Mouse (Mus musculus): ENCODE data around the gene Amd1. TPM values are rescaled to one million over a fixed set of nuclear protein-coding genes. Genes with fewer than 3 reads are reported as not detected.

Amd1 gene
- total and polyA plus RNA-seq, 3 experiments: 81.2 to 102 TPM; not detected in 1

DNA sequence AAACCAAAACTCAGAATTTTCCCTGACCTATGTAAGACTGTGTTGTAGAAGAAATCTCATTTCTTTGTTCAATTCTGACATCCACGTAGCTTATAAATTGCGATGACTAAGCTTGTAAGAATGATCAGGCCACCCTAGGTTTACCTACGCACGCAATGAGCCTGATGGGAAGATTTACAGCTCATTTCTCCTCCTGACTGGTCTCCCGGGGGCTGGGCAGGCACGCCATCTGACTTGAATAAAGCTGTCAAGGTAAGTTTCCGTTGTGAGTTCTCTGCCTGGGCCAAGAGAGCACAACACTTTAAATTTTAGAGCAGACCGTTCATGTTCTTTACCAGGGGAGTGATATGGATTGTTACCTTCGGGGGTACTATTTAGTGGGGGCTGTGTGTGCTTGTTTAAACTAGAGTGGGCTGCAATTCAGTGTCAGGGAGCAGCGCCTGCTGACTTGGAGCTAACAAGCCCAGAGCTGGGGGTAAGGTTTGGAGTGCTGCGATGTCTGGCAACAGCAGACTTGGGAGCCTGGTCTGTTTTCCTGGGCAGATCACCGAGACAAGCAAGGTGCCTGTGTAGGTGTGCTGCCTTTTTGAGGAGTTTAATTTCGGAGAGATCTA is 37.5 kb upstream of the Amd1 start, which contains the start of gene Cdk19:
Cdk19 (plus strand) TSS at position 214 of the 614 bp plus-strand sequence.
- no peaks in the 10 kb centered on the region for H3K9me3 ChIP-seq (replicated peaks; ENCODE audit: insufficient read depth, low read length)
- H3K4me1 ChIP-seq (ENCODE audit: control insufficient read depth in 1 of 2, insufficient read depth in 2 of 2, low read length in 2 of 2): peaks cover 0 to 2% of the 10 kb centered on the region in 2 experiments; a peak in 1 of 4 replicates
- TF ChIP-seq UBTF (IDR thresholded peaks at IDR 0.05; ENCODE audit: borderline replicate concordance, insufficient read depth, low read depth, low read length) (no peak), ZC3H11A (IDR thresholded peaks at IDR 0.05; ENCODE audit: low read depth, low read length) (no peak), MXI1 (IDR thresholded peaks at IDR 0.05; ENCODE audit: low read depth, low read length) (no peak), MYB (IDR thresholded peaks at IDR 0.05; ENCODE audit: low read depth, low read length) (no peak), MYC (IDR thresholded peaks at IDR 0.05; ENCODE audit: low read depth, low read length) (no peak), ELF1 (IDR thresholded peaks at IDR 0.05; ENCODE audit: low read depth, low read length) (no peak)
- no peak within 1 kb of the TSS for H3K27ac ChIP-seq (ENCODE audit: control insufficient read depth, low read depth, low read length)
- H3K9ac ChIP-seq (ENCODE audit: control insufficient read depth, low read depth, low read length, poor library complexity, severe bottlenecking): no peak within 1 kb of the TSS
- H3K36me3 ChIP-seq (ENCODE audit: control insufficient read depth in 1 of 2, insufficient read depth in 2 of 2, low read length in 2 of 2): no peaks in the 10 kb centered on the region; a peak in 1 of 4 replicates
- H3K79me2 ChIP-seq (ENCODE audit: control insufficient read depth, insufficient read depth, low read length, poor library complexity): no peaks in the 10 kb centered on the region
- no peak for DNase-seq (ENCODE audit: low read depth, low spot score)
- no peak within 1 kb of the TSS for H3K4me3 ChIP-seq (ENCODE audit: control insufficient read depth in 1 of 2, insufficient read depth in 1 of 2, low read depth in 2 of 2, low read length in 2 of 2)
- H3K27me3 ChIP-seq (ENCODE audit: control insufficient read depth in 1 of 2, insufficient read depth in 2 of 2, low read length in 2 of 2): no peaks in the 10 kb centered on the region

DNA sequence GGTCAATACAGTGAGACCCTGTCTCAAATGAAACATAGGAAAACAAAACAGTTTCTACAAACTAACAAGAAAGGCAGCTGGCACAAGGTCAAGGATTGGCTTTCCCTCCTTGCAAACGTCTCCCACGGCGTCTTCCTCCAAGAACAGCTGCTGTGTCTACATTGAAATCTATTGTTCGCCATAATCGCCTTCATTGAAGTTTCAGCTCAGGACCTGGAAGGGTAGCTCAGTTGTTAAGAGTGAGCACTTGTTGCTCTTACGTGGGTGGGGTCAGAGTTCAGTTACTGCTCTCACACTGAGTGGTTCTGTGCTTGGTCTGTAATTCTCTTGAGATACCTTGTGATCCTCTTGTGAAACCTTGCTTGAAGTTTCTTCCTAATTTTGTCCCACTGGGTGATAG is 30.9 kb upstream of the Amd1 start:
- no peak overlapping the region for H3K4me3 ChIP-seq (ENCODE audit: control insufficient read depth in 1 of 2, insufficient read depth in 1 of 2, low read depth in 2 of 2, low read length in 2 of 2)
- no peaks in the 10 kb centered on the region for H3K79me2 ChIP-seq (ENCODE audit: control insufficient read depth, insufficient read depth, low read length, poor library complexity)
- no peak overlapping the region for H3K9ac ChIP-seq (ENCODE audit: control insufficient read depth, low read depth, low read length, poor library complexity, severe bottlenecking)
- no peak overlapping the region for H3K27ac ChIP-seq (ENCODE audit: control insufficient read depth, low read depth, low read length)
- no peaks in the 10 kb centered on the region for H3K9me3 ChIP-seq (replicated peaks; ENCODE audit: insufficient read depth, low read length)
- H3K36me3 ChIP-seq (ENCODE audit: control insufficient read depth in 1 of 2, insufficient read depth in 2 of 2, low read length in 2 of 2): peaks cover 0 to 5% of the 10 kb centered on the region in 2 experiments; a peak in 1 of 4 replicates
- DNase-seq (ENCODE audit: low read depth, low spot score): no peak
- H3K4me1 ChIP-seq (ENCODE audit: control insufficient read depth in 1 of 2, insufficient read depth in 2 of 2, low read length in 2 of 2): peaks cover 4 to 9% of the 10 kb centered on the region in 2 experiments
- TF ChIP-seq ELF1 (IDR thresholded peaks at IDR 0.05; ENCODE audit: low read depth, low read length) (no peak), USF2 (IDR thresholded peaks at IDR 0.05; ENCODE audit: borderline replicate concordance in 1 of 2, insufficient read depth in 1 of 2, low read depth in 1 of 2, low read length in 2 of 2) (no peak), ETS1 (IDR thresholded peaks at IDR 0.05; ENCODE audit: low read depth, low read length) (no peak), NELFE (IDR thresholded peaks at IDR 0.05; ENCODE audit: low read depth, low read length) (no peak), MAFK (IDR thresholded peaks at IDR 0.05; ENCODE audit: borderline replicate concordance, low read depth, low read length) (no peak), USF1 (IDR thresholded peaks at IDR 0.05; ENCODE audit: low read depth, low read length) (no peak), TCF12 (IDR thresholded peaks at IDR 0.05; ENCODE audit: low read depth, low read length) (no peak), POLR2A (IDR thresholded peaks at IDR 0.05; ENCODE audit: control insufficient read depth in 1 of 2, insufficient read depth in 1 of 2, low read depth in 1 of 2, low read length in 2 of 2, poor library complexity in 1 of 2) (no peak), MYB (IDR thresholded peaks at IDR 0.05; ENCODE audit: low read depth, low read length) (no peak), ZMIZ1 (IDR thresholded peaks at IDR 0.05; ENCODE audit: low read depth, low read length) (no peak), ZNF384 (IDR thresholded peaks at IDR 0.05; ENCODE audit: low read depth, low read length) (no peak), EP300 (IDR thresholded peaks at IDR 0.05; ENCODE audit: low read depth in 1 of 2, low read length in 2 of 2) (no peak), HCFC1 (IDR thresholded peaks at IDR 0.05; ENCODE audit: low read depth, low read length) (no peak), ZKSCAN1 (IDR thresholded peaks at IDR 0.05; ENCODE audit: low read depth, low read length) (no peak), CHD1 (IDR thresholded peaks at IDR 0.05; ENCODE audit: low read depth, low read length) (no peak), ZC3H11A (IDR thresholded peaks at IDR 0.05; ENCODE audit: low read depth, low read length) (no peak), MAZ (IDR thresholded peaks at IDR 0.05; ENCODE audit: low read depth, low read length) (no peak), KAT2A (conservative IDR thresholded peaks at IDR 0.05; ENCODE audit: low read depth, low read length) (no peak)
- H3K27me3 ChIP-seq (ENCODE audit: control insufficient read depth in 1 of 2, insufficient read depth in 2 of 2, low read length in 2 of 2): no peaks in the 10 kb centered on the region

Measured in MEL (cell line).